In the genomic region with DNA sequence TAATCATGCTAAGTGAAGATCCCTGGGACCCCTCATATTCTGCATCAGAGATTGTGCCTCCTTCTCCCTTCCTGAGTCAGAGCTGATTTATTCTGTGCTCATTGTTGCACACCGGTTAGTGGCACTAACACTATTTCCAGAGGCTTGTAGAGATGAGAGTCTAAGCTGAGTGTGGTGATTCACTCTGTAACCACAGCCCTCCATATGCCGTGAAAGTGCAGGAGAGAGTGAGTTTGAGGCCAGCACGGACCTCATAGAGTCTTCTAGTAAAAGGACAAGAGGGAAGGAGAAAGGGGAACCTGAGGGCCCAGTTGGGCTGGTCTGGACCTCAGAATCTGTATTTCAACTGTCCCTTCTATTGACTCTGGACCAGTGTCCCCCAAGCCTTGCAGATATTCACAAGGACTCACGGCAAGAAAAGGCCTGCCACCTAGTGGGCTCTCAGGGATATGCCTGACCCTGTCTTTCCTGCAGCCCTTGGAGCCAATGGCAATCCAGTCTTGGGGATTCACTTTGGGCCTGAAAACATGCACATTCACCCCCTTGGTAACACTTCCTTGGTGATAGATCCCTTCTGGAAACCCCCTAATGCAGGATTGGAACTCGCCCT, we compare ENCODE assay signal across 7 mouse cellular contexts.
DNase-seq lines count a peak whose midpoint lies in the region; ATAC-seq and TF ChIP-seq lines count a peak whose summit lies in the region.

No protein-coding gene starts in this region.

- H3K4me1 ChIP-seq in hindbrain, embryonic 11.5 days (replicated peaks; ENCODE audit: control insufficient read depth, insufficient read depth, low read length), result no peaks in the 10 kb centered on the region

- H3K27me3 ChIP-seq in Patski, result no peaks in the 10 kb centered on the region
- H3K27me3 ChIP-seq in hindbrain, embryonic 11.5 days (ENCODE audit: control insufficient read depth, insufficient read depth, low read length), result no peaks in the 10 kb centered on the region

- H3K36me3 ChIP-seq in hindbrain, embryonic 11.5 days (ENCODE audit: control insufficient read depth, insufficient read depth, low read length), result no peaks in the 10 kb centered on the region

- peak; percentile 79 for ATAC-seq in Patski
- peak; percentile 85 for ATAC-seq in hindbrain, embryonic 11.5 days (ENCODE audit: low FRiP score)
- peak; percentile 99 for ATAC-seq in megakaryocyte progenitor cell, adult 5-6 weeks (replicated peaks; ENCODE audit: poor library complexity)

- no peak overlapping the region for H3K9ac ChIP-seq in hindbrain, embryonic 11.5 days (ENCODE audit: low read depth, low read length)

- no peak for TF ChIP-seq POLR2A in brain, embryonic 14.5 days (IDR thresholded peaks at IDR 0.05; ENCODE audit: borderline replicate concordance, extremely low read depth, insufficient read depth, insufficient read length, poor library complexity, severe bottlenecking)

- POLR2A ChIA-PET in Patski (lab: Charles Lee), result interaction anchor here (0.6 kb wide), 1 partner anchor 948 kb away, joined by 3 read pairs; no protein-coding TSS in a partner anchor

- peak; percentile 84 for TF ChIP-seq CTCF in Patski (IDR thresholded peaks at IDR 0.05)
- peak; percentile 87 for TF ChIP-seq CTCF in brain, embryonic 14.5 days (IDR thresholded peaks at IDR 0.05; ENCODE audit: borderline replicate concordance, extremely low read depth, insufficient read depth, insufficient read length)
- TF ChIP-seq CTCF in layer of hippocampus, adult 2 months (conservative IDR thresholded peaks at IDR 0.05), result peak; percentile 88

- H3K4me2 ChIP-seq in hindbrain, embryonic 11.5 days (replicated peaks; ENCODE audit: low read depth, low read length), result no peak overlapping the region

- H3K9me3 ChIP-seq in hindbrain, embryonic 11.5 days (ENCODE audit: control insufficient read depth, low read length), result no peaks in the 10 kb centered on the region

- CTCF ChIA-PET in Patski (lab: Charles Lee), result interaction anchor here (0.6 to 1.1 kb wide), 6 partner anchors 10 to 564 kb away, joined by 3 to 5 read pairs (median 4); no protein-coding TSS in a partner anchor

- no peak overlapping the region for H3K4me3 ChIP-seq in hindbrain, embryonic 11.5 days (ENCODE audit: low read depth, low read length)
- H3K4me3 ChIP-seq in layer of hippocampus, adult 2 months, result no peak overlapping the region

- no peak for DNase-seq in Patski (ENCODE audit: low read depth, low spot score)
- DNase-seq in brain, embryonic 14.5 days (ENCODE audit: low read depth), result peak; percentile 77
- DNase-seq in fibroblast of lung, adult 2 months (ENCODE audit: low read depth), result peak; percentile 21
- peak; percentile 72 for DNase-seq in hindbrain, embryonic 11.5 days (ENCODE audit: low spot score)
- peak; percentile 39 to 57 for DNase-seq in layer of hippocampus, adult 2 months (ENCODE audit: low spot score in 2 of 2)
- DNase-seq in right cerebral cortex, postnatal 14 days, result peak; percentile 48

- 41% methylated on average over 5 of the region's 5 CpGs for WGBS in hindbrain, embryonic 11.5 days

- H3K27ac ChIP-seq in hindbrain, embryonic 11.5 days (ENCODE audit: low read depth, low read length), result no peak overlapping the region
- no peak overlapping the region for H3K27ac ChIP-seq in layer of hippocampus, adult 2 months

- in situ Hi-C loops in Patski (cut with MboI; ENCODE audit: low pct_unique_long_range_greater_than_20kb), result loop anchor here (10.0 kb wide), 1 partner anchor 562 kb away; no protein-coding TSS in a partner anchor
